Mouse (Mus musculus) gastrocnemius, postnatal 10 days (tissue): ENCODE results near the gene Jakmip3. TPM values are rescaled to one million over a fixed set of nuclear protein-coding genes. Genes with fewer than 3 reads are reported as not detected.

Experiments
- DNase-seq: peaks from one replicate; pipeline ENCODE4 v3.0.0; 2021; ENCODE audit warnings: mixed read lengths
- total RNA-seq, 2 experiments: library from RNA; stranded (reverse); gene quantifications; 2 replicates each; pipeline ENCODE4 v1.2.3; 2021

Jakmip3 gene
- total RNA-seq, 2 experiments from 2014 or later, result 0.16 TPM; not detected in 1

- DNase-seq, result no peak
Observed at GRCm38 (mm10) chr7:139100531-139101095, 160.1 kb downstream of the Jakmip3 start.

- DNase-seq, result no peak
Observed at GRCm38 (mm10) chr7:139101286-139101804, 160.8 kb downstream of the Jakmip3 start.

GRCm38 (mm10) chr7:139101826-139102225 is 161.3 kb downstream of the Jakmip3 start:
- no peak for DNase-seq

GRCm38 (mm10) chr7:139103960-139104381 is 163.4 kb downstream of the Jakmip3 start:
- no peak for DNase-seq

GRCm38 (mm10) chr7:139105076-139105475 is 164.5 kb downstream of the Jakmip3 start:
- no peak for DNase-seq

- DNase-seq, result no peak
Observed at GRCm38 (mm10) chr7:139105705-139106104, 165.2 kb downstream of the Jakmip3 start.

GRCm38 (mm10) chr7:139107908-139108650 is 167.5 kb downstream of the Jakmip3 start:
- no peak for DNase-seq

- peak; percentile 84 for DNase-seq
Observed at GRCm38 (mm10) chr7:139119152-139119774, 178.7 kb downstream of the Jakmip3 start.

GRCm38 (mm10) chr7:139119775-139120153 is 179.2 kb downstream of the Jakmip3 start:
- no peak for DNase-seq

- DNase-seq, result no peak
Observed at GRCm38 (mm10) chr7:139125881-139126280, 185.4 kb downstream of the Jakmip3 start.

- DNase-seq, result no peak
Observed at GRCm38 (mm10) chr7:139126549-139126948, 186.0 kb downstream of the Jakmip3 start.

GRCm38 (mm10) chr7:139128994-139129393 is 188.5 kb downstream of the Jakmip3 start:
- DNase-seq, result no peak

GRCm38 (mm10) chr7:139130361-139130760 is 189.8 kb downstream of the Jakmip3 start:
- DNase-seq, result no peak

GRCm38 (mm10) chr7:139131538-139131937 is 191.0 kb downstream of the Jakmip3 start:
- DNase-seq, result no peak

GRCm38 (mm10) chr7:139133446-139133845 is 192.9 kb downstream of the Jakmip3 start:
- peak; percentile 54 for DNase-seq

Other genes starting within 250 kb of the Jakmip3 start
- 10 to 100 TPM; 32.5 TPM for gene Ppp2r2d, start 94.7 kb upstream of the Jakmip3 start, total RNA-seq
- gene Mapk1ip1, start 94.5 kb upstream of the Jakmip3 start, total RNA-seq, result 10 to 100 TPM; 13.5 to 14.7 TPM
- 10 to 100 TPM; 77.2 to 79.1 TPM for gene Bnip3, start 31.2 kb upstream of the Jakmip3 start, total RNA-seq
- 1 to 10 TPM; 1.6 TPM for gene Dpysl4, start 145.3 kb downstream of the Jakmip3 start, total RNA-seq